Mouse (Mus musculus) spleen, postnatal 4 days (tissue): ENCODE results near the gene Plin5.

Source experiments
- DNase-seq, 2 experiments: peaks; one replicate each; pipeline ENCODE4 v3.0.0; 2022; ENCODE audit warnings: low spot score in 2 of 2

The Plin5 gene

GRCm38 (mm10) chr17:56133457-56134363, 16.3 kb upstream of the Plin5 start:
- no peak for DNase-seq

- peak; percentile 67 to 90 for DNase-seq
Observed at GRCm38 (mm10) chr17:56132661-56133060, 15.3 kb upstream of the Plin5 start.

GRCm38 (mm10) chr17:56131814-56132213, 14.4 kb upstream of the Plin5 start:
- DNase-seq = peak; percentile 75 to 92

- DNase-seq = no peak
Observed at GRCm38 (mm10) chr17:56131136-56131535, 13.7 kb upstream of the Plin5 start.

- no peak for DNase-seq
Observed at GRCm38 (mm10) chr17:56128246-56128645, 10.8 kb upstream of the Plin5 start.

- no peak for DNase-seq
Observed at GRCm38 (mm10) chr17:56126175-56126574, 8.8 kb upstream of the Plin5 start.

GRCm38 (mm10) chr17:56125276-56125630, 7.9 kb upstream of the Plin5 start:
- no peak for DNase-seq

- DNase-seq = peak in 1 of 2 experiments; percentile 84
Observed at GRCm38 (mm10) chr17:56124377-56125275, 7.2 kb upstream of the Plin5 start.

GRCm38 (mm10) chr17:56123681-56124340, 6.4 kb upstream of the Plin5 start:
- DNase-seq = no peak

- DNase-seq = no peak
Observed at GRCm38 (mm10) chr17:56123161-56123560, 5.8 kb upstream of the Plin5 start.

- DNase-seq = no peak
Observed at GRCm38 (mm10) chr17:56121826-56122225, 4.4 kb upstream of the Plin5 start, which contains the start of gene Lrg1. Gene Lrg1 (minus strand): TSS chr17:56122001.

- DNase-seq = no peak
Observed at GRCm38 (mm10) chr17:56119981-56120880, 2.8 kb upstream of the Plin5 start.

GRCm38 (mm10) chr17:56119431-56119830, 2.0 kb upstream of the Plin5 start:
- no peak for DNase-seq

GRCm38 (mm10) chr17:56116193-56116592, 1.2 kb downstream of the Plin5 start:
- DNase-seq = no peak

- no peak for DNase-seq
Observed at GRCm38 (mm10) chr17:56112743-56113142, 4.7 kb downstream of the Plin5 start.

GRCm38 (mm10) chr17:56111864-56112263, 5.5 kb downstream of the Plin5 start:
- peak; percentile 67 to 88 for DNase-seq

GRCm38 (mm10) chr17:56111021-56111420, 6.4 kb downstream of the Plin5 start:
- DNase-seq = no peak

GRCm38 (mm10) chr17:56110571-56110970, 6.8 kb downstream of the Plin5 start:
- DNase-seq = no peak

GRCm38 (mm10) chr17:56109219-56110051, 8.0 kb downstream of the Plin5 start, which contains the start of gene Plin4:
Gene Plin4 (minus strand): TSS chr17:56109803.
- no peak for DNase-seq
